Mouse (Mus musculus): ENCODE results near the gene Car5a. TPM values are rescaled to one million over a fixed set of nuclear protein-coding genes. Genes with fewer than 3 reads are reported as not detected.

The Car5a gene
- polyA plus RNA-seq, 2 experiments, result 0.87 to 1.3 TPM

DNA sequence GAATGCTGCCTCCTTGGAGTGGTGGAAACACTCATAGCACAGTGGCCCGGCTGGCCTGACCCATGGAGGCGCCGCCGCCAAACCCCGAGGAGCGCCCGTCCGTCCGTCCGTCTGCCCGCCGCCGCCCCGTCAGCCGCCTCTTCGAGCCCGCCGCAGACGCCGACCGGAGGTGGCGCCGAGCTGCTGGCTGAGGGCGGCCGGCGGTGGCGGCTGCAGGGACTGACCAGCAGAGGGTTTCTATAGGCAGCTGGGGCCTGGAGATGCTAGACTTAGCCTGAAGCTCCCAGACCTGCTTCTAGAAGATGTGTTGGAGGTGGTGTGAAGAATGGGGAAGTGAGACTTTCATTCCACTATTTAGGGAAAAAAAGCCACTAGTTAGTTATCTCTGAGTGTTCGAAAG is 29.2 kb upstream of the Car5a start:
- Histone ChIP-seq H3K9ac (replicated peaks) (no peak overlapping the region), H3K27ac (no peak overlapping the region), H3K4me1 (replicated peaks; ENCODE audit: control insufficient read depth in 2 of 2, insufficient read depth in 2 of 2, low read length in 1 of 2) (no peaks in the 10 kb centered on the region), H3K9me3 (ENCODE audit: control insufficient read depth, low read length) (no peaks in the 10 kb centered on the region), H3K36me3 (replicated peaks; ENCODE audit: control insufficient read depth, insufficient read depth, low read depth) (peaks cover 14% of the 10 kb centered on the region), H3K4me3 (ENCODE audit: insufficient read depth in 1 of 2, low read depth in 2 of 2, low read length in 2 of 2) (no peak overlapping the region), H3K27me3 (ENCODE audit: control insufficient read depth, insufficient read depth, low read length) (no peaks in the 10 kb centered on the region), H3K4me2 (ENCODE audit: low read depth) (no peak overlapping the region)
- DNase-seq (ENCODE audit: low read depth in 3 of 3, low spot score in 3 of 3) (no peak), ATAC-seq (ENCODE audit: insufficient read depth) (no peak)
- 92% methylated on average over 28 of the region's 28 CpGs for WGBS (ENCODE audit: insufficient replicate concordance)
- TF ChIP-seq CTCF (IDR thresholded peaks at IDR 0.05; ENCODE audit: low read depth) (no peak), EP300 (IDR thresholded peaks at IDR 0.05; ENCODE audit: low read depth) (no peak)

DNA sequence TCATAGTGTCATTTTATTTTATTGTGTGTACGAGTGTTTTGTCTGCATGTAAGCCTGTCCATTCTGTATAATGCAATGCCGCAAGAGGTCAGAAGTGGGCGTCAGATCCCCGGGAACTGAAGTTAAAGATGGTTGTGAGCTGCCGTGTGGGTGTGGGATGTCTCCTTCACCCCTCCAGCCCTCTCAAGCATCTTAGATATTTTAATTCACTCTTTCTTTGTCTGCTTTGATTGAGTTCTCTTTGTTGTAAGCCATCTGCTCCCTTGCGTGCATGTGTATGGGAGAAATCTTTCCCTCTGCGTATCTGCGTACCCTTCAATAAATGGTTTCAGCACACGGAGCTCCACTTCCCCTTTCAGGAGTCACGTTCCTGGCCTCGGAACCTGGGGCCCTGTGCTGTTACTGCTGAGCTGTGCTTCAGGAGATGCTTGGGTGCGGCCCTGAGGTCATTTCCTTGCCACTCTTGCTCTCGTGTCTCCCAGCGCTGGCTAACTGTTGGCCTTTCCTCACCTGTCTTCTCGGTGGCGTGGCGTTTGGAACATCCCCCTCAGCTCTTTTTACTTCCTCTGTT is 26.9 kb upstream of the Car5a start:
- Histone ChIP-seq H3K4me2 (ENCODE audit: low read depth) (no peak overlapping the region), H3K4me3 (ENCODE audit: insufficient read depth in 1 of 2, low read depth in 2 of 2, low read length in 2 of 2) (no peak overlapping the region), H3K9ac (replicated peaks) (no peak overlapping the region), H3K27ac (no peak overlapping the region), H3K4me1 (replicated peaks; ENCODE audit: control insufficient read depth in 2 of 2, insufficient read depth in 2 of 2, low read length in 1 of 2) (peaks cover 8 to 18% of the 10 kb centered on the region in 2 experiments; a peak in 3 of 4 replicates), H3K9me3 (ENCODE audit: control insufficient read depth, low read length) (no peaks in the 10 kb centered on the region), H3K27me3 (ENCODE audit: control insufficient read depth, insufficient read depth, low read length) (no peaks in the 10 kb centered on the region), H3K36me3 (replicated peaks; ENCODE audit: control insufficient read depth, insufficient read depth, low read depth) (peaks cover 7% of the 10 kb centered on the region; the same call in 1 of the 2 replicates)
- ATAC-seq (ENCODE audit: insufficient read depth), result no peak
- 66% methylated on average over 17 of the region's 17 CpGs for WGBS (ENCODE audit: insufficient replicate concordance)
- no peak for TF ChIP-seq CTCF (IDR thresholded peaks at IDR 0.05; ENCODE audit: low read depth)
- TF ChIP-seq EP300 (IDR thresholded peaks at IDR 0.05; ENCODE audit: low read depth), result no peak
- DNase-seq (ENCODE audit: low read depth in 3 of 3, low spot score in 3 of 3), result no peak

DNA sequence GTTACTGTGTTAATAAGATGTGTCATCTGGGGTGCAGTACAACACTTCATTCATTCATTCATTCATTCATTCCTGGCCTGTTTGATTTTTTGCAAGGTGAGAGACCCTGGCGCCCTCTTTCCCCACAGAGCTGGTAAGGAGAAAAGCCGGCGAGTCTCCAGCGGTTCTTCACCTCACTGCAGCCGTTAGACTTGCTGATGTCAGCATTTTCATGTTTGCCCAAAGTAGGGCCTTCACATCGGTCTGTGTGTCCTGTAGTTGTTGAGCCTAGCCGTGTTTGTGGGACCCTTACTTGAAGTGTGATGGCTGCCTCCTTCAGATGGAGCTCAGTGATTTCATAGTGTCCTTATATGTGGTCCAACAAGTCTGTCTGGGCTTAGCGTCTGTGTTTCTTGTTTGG is 25.5 kb upstream of the Car5a start:
- no peaks in the 10 kb centered on the region for H3K27me3 ChIP-seq (ENCODE audit: control insufficient read depth, insufficient read depth, low read length)
- no peak for TF ChIP-seq CTCF (IDR thresholded peaks at IDR 0.05; ENCODE audit: low read depth)
- TF ChIP-seq EP300 (IDR thresholded peaks at IDR 0.05; ENCODE audit: low read depth), result no peak
- no peaks in the 10 kb centered on the region; the same call in 1 of the 2 replicates for H3K36me3 ChIP-seq (replicated peaks; ENCODE audit: control insufficient read depth, insufficient read depth, low read depth)
- peaks cover 8 to 19% of the 10 kb centered on the region in 2 experiments; a peak in 3 of 4 replicates for H3K4me1 ChIP-seq (replicated peaks; ENCODE audit: control insufficient read depth in 2 of 2, insufficient read depth in 2 of 2, low read length in 1 of 2)
- no peak overlapping the region for H3K4me3 ChIP-seq (ENCODE audit: insufficient read depth in 1 of 2, low read depth in 2 of 2, low read length in 2 of 2)
- H3K4me2 ChIP-seq (ENCODE audit: low read depth), result no peak overlapping the region
- H3K9ac ChIP-seq (replicated peaks), result no peak overlapping the region
- DNase-seq (ENCODE audit: low read depth in 3 of 3, low spot score in 3 of 3) (no peak), ATAC-seq (ENCODE audit: insufficient read depth) (no peak)
- WGBS (ENCODE audit: insufficient replicate concordance), result 84% methylated on average over 8 of the region's 8 CpGs
- no peaks in the 10 kb centered on the region for H3K9me3 ChIP-seq (ENCODE audit: control insufficient read depth, low read length)
- no peak overlapping the region for H3K27ac ChIP-seq

DNA sequence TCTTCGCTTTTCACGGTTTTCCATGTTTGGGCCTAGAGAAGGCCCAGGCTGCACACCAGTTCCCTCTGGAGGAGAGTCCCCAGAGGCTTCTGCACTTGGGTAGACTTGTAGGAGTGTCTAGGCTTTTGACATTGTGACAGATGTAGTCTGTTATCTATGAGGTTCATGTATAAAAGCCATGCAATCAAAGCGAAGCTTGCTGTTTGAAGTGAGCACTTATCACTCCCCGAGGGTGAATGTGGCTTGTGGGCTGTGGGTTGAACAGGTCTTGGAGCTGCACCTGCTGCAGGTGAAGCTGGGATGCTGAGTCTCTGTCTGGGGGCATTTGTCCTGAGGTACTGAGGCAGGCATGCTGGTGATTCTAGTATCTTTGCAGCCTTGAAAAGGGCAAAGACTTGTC is 23.8 kb upstream of the Car5a start:
- WGBS (ENCODE audit: insufficient replicate concordance), result 39% methylated on average over 4 of the region's 4 CpGs

DNA sequence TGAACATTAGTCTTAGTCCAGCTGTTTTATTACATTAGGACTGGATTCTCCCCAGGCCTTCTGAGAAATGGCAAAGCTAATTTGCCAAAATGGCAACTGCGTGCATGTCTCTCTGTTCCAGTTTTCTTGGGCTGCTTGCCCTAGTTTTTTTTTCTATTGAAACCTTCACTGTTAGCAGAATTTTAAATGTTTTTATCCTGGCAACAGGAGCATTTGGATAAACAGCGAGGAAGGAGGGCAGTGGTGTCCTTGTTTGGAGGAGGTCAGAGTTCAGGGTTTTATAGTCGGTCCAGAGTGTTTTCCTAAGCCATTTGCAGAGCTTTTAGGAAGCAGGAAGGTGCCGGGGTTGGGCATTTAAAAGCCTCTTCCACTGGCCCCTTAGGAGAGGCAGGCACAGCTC is 23.3 kb upstream of the Car5a start:
- DNase-seq (ENCODE audit: low read depth in 3 of 3, low spot score in 3 of 3), result no peak
- no peak for TF ChIP-seq CTCF (IDR thresholded peaks at IDR 0.05; ENCODE audit: low read depth)
- TF ChIP-seq EP300 (IDR thresholded peaks at IDR 0.05; ENCODE audit: low read depth), result no peak
- H3K4me1 ChIP-seq (replicated peaks; ENCODE audit: control insufficient read depth in 2 of 2, insufficient read depth in 2 of 2, low read length in 1 of 2), result peaks cover 8 to 19% of the 10 kb centered on the region in 2 experiments; a peak in 3 of 4 replicates
- H3K9me3 ChIP-seq (ENCODE audit: control insufficient read depth, low read length), result no peaks in the 10 kb centered on the region
- H3K9ac ChIP-seq (replicated peaks), result no peak overlapping the region
- 64% methylated on average over 4 of the region's 4 CpGs for WGBS (ENCODE audit: insufficient replicate concordance)
- H3K27me3 ChIP-seq (ENCODE audit: control insufficient read depth, insufficient read depth, low read length), result no peaks in the 10 kb centered on the region
- no peak overlapping the region for H3K4me3 ChIP-seq (ENCODE audit: insufficient read depth in 1 of 2, low read depth in 2 of 2, low read length in 2 of 2)
- H3K4me2 ChIP-seq (ENCODE audit: low read depth), result no peak overlapping the region
- ATAC-seq (ENCODE audit: insufficient read depth), result no peak
- no peak overlapping the region for H3K27ac ChIP-seq
- H3K36me3 ChIP-seq (replicated peaks; ENCODE audit: control insufficient read depth, insufficient read depth, low read depth), result no peaks in the 10 kb centered on the region

More for the DNA sequence above, 23.8 kb upstream of the Car5a start:
- no peak overlapping the region for H3K4me2 ChIP-seq (ENCODE audit: low read depth)
- no peak overlapping the region for H3K4me3 ChIP-seq (ENCODE audit: insufficient read depth in 1 of 2, low read depth in 2 of 2, low read length in 2 of 2)
- H3K27me3 ChIP-seq (ENCODE audit: control insufficient read depth, insufficient read depth, low read length), result no peaks in the 10 kb centered on the region
- H3K27ac ChIP-seq, result no peak overlapping the region
- H3K9ac ChIP-seq (replicated peaks), result no peak overlapping the region
- peaks cover 8 to 19% of the 10 kb centered on the region in 2 experiments; a peak in 3 of 4 replicates for H3K4me1 ChIP-seq (replicated peaks; ENCODE audit: control insufficient read depth in 2 of 2, insufficient read depth in 2 of 2, low read length in 1 of 2)
- ATAC-seq (ENCODE audit: insufficient read depth), result peak; percentile 33; the same call in 1 of the 2 replicates
- TF ChIP-seq EP300 (IDR thresholded peaks at IDR 0.05; ENCODE audit: low read depth) (no peak), CTCF (IDR thresholded peaks at IDR 0.05; ENCODE audit: low read depth) (no peak)
- no peaks in the 10 kb centered on the region for H3K36me3 ChIP-seq (replicated peaks; ENCODE audit: control insufficient read depth, insufficient read depth, low read depth)
- no peaks in the 10 kb centered on the region for H3K9me3 ChIP-seq (ENCODE audit: control insufficient read depth, low read length)
- no peak for DNase-seq (ENCODE audit: low read depth in 3 of 3, low spot score in 3 of 3)
